Mouse (Mus musculus): ENCODE measurements at regions not wholly inside any gene's neighbourhood (a gene's known extent, or its start where the extent isn't known, plus 50 kb on each side); places are given as distances from the start of the nearest gene placed in this dataset.
A peak's percentile ranks its signal among the peaks of the same experiment; 100 is the strongest.

GRCm38 (mm10) chr1:73799246-73799645 lies 325.0 kb downstream of the Tns1 start:
- DNase-seq (ENCODE audit: low spot score in 2 of 2), result no peak

- DNase-seq (ENCODE audit: low spot score in 2 of 2), result no peak
These were observed 326.4 kb downstream of the Tns1 start for GRCm38 (mm10) chr1:73797858-73798257.

GRCm38 (mm10) chr1:73797413-73797812 lies 326.8 kb downstream of the Tns1 start:
- no peak for DNase-seq (ENCODE audit: low spot score in 2 of 2)

- DNase-seq (ENCODE audit: low spot score in 2 of 2), result no peak
These were observed 330.4 kb downstream of the Tns1 start for GRCm38 (mm10) chr1:73793871-73794270.

- DNase-seq (ENCODE audit: low spot score in 2 of 2), result peak; percentile 26 to 31
These were observed 331.0 kb downstream of the Tns1 start for GRCm38 (mm10) chr1:73793256-73793655.

GRCm38 (mm10) chr1:73792311-73792710 lies 331.9 kb downstream of the Tns1 start:
- no peak for DNase-seq (ENCODE audit: low spot score in 2 of 2)

GRCm38 (mm10) chr1:73787666-73788065 lies 336.6 kb downstream of the Tns1 start:
- DNase-seq (ENCODE audit: low spot score in 2 of 2), result no peak

- no peak for DNase-seq (ENCODE audit: low spot score in 2 of 2)
These were observed 337.0 kb downstream of the Tns1 start for GRCm38 (mm10) chr1:73787224-73787623.

GRCm38 (mm10) chr1:73783303-73783702 lies 340.9 kb downstream of the Tns1 start:
- DNase-seq (ENCODE audit: low spot score in 2 of 2), result no peak

GRCm38 (mm10) chr1:73782871-73783270 lies 341.4 kb downstream of the Tns1 start:
- no peak for DNase-seq (ENCODE audit: low spot score in 2 of 2)

GRCm38 (mm10) chr1:73771773-73772172 lies 352.5 kb downstream of the Tns1 start:
- DNase-seq (ENCODE audit: low spot score in 2 of 2), result no peak

- no peak for DNase-seq (ENCODE audit: low spot score in 2 of 2)
These were observed 353.6 kb downstream of the Tns1 start for GRCm38 (mm10) chr1:73770631-73771030.

GRCm38 (mm10) chr1:73764611-73765333 lies 359.5 kb downstream of the Tns1 start:
- DNase-seq (ENCODE audit: low spot score in 2 of 2), result no peak

GRCm38 (mm10) chr1:73758110-73759061 lies 365.9 kb downstream of the Tns1 start:
- no peak for DNase-seq (ENCODE audit: low spot score in 2 of 2)

GRCm38 (mm10) chr1:73755791-73756190 lies 368.5 kb downstream of the Tns1 start:
- DNase-seq (ENCODE audit: low spot score in 2 of 2), result no peak

- DNase-seq (ENCODE audit: low spot score in 2 of 2), result no peak
These were observed 369.3 kb downstream of the Tns1 start for GRCm38 (mm10) chr1:73754928-73755327.

GRCm38 (mm10) chr1:73753157-73753556 lies 371.1 kb downstream of the Tns1 start:
- DNase-seq (ENCODE audit: low spot score in 2 of 2), result no peak

GRCm38 (mm10) chr1:73748702-73749101 lies 375.5 kb downstream of the Tns1 start:
- no peak for DNase-seq (ENCODE audit: low spot score in 2 of 2)

- DNase-seq (ENCODE audit: low spot score in 2 of 2), result no peak
These were observed 379.6 kb downstream of the Tns1 start for GRCm38 (mm10) chr1:73744555-73745234.

GRCm38 (mm10) chr1:73743737-73744554 lies 380.3 kb downstream of the Tns1 start:
- no peak for DNase-seq (ENCODE audit: low spot score in 2 of 2)

- DNase-seq (ENCODE audit: low spot score in 2 of 2), result no peak
These were observed 387.2 kb downstream of the Tns1 start for GRCm38 (mm10) chr1:73737083-73737482.

Measured in layer of hippocampus, adult 8-10 months (tissue).